Mouse (Mus musculus): ENCODE results near the gene Pih1d1.

GRCm38 (mm10) chr7:45164833-45165232 lies 10.7 kb downstream of the Pih1d1 start:
- TF ChIP-seq CTCF (IDR thresholded peaks at IDR 0.05; ENCODE audit: low read depth), result no peak
- no peak for TF ChIP-seq EP300 (IDR thresholded peaks at IDR 0.05; ENCODE audit: low read depth)

All from heart, postnatal 0 days (tissue).